Mouse (Mus musculus): ENCODE measurements around the gene Fam84b. TPM values are rescaled to one million over a fixed set of nuclear protein-coding genes. Genes with fewer than 3 reads are reported as not detected.
"Not testable (repeated sequence)": the region's sequence is repeated elsewhere in the genome, so short reads cannot be mapped to it uniquely, and the experiment has no call there.

Fam84b gene
- polyA plus RNA-seq, 1 experiment: 8.1 TPM

GRCm38 (mm10) chr15:60845886-60846285 lies 7.7 kb downstream of the Fam84b start:
- no peaks in the 10 kb centered on the region for H3K36me3 ChIP-seq (ENCODE audit: control insufficient read depth, insufficient read depth, low read length, poor library complexity, severe bottlenecking)
- H3K9me3 ChIP-seq (replicated peaks; ENCODE audit: control insufficient read depth, insufficient read depth, low read length, poor library complexity, severe bottlenecking): no peaks in the 10 kb centered on the region
- no peaks in the 10 kb centered on the region for H3K4me1 ChIP-seq (ENCODE audit: control insufficient read depth, insufficient read depth, low read length)
- no peaks in the 10 kb centered on the region for H3K27me3 ChIP-seq (ENCODE audit: control insufficient read depth, insufficient read depth, low read length, poor library complexity, severe bottlenecking)
- TF ChIP-seq EP300 (IDR thresholded peaks at IDR 0.05; ENCODE audit: insufficient read depth, low read depth, low read length) (no peak), POLR2A (IDR thresholded peaks at IDR 0.05; ENCODE audit: insufficient read depth, low read length) (no peak), CTCF (IDR thresholded peaks at IDR 0.05; ENCODE audit: low read depth, low read length) (no peak)
- no peak overlapping the region for H3K4me3 ChIP-seq (ENCODE audit: low read depth, low read length)
- H3K9ac ChIP-seq (ENCODE audit: low read depth, poor library complexity, severe bottlenecking): no peak overlapping the region
- H3K27ac ChIP-seq (ENCODE audit: insufficient read depth, low read length): no peak overlapping the region

GRCm38 (mm10) chr15:60841785-60842184 lies 11.8 kb downstream of the Fam84b start:
- TF ChIP-seq POLR2A (IDR thresholded peaks at IDR 0.05; ENCODE audit: insufficient read depth, low read length) (no peak), CTCF (IDR thresholded peaks at IDR 0.05; ENCODE audit: low read depth, low read length) (no peak), EP300 (IDR thresholded peaks at IDR 0.05; ENCODE audit: insufficient read depth, low read depth, low read length) (no peak)
- H3K4me3 ChIP-seq (ENCODE audit: low read depth, low read length): no peak overlapping the region
- no peak overlapping the region for H3K27ac ChIP-seq (ENCODE audit: insufficient read depth, low read length)
- no peaks in the 10 kb centered on the region for H3K36me3 ChIP-seq (ENCODE audit: control insufficient read depth, insufficient read depth, low read length, poor library complexity, severe bottlenecking)
- no peaks in the 10 kb centered on the region for H3K9me3 ChIP-seq (replicated peaks; ENCODE audit: control insufficient read depth, insufficient read depth, low read length, poor library complexity, severe bottlenecking)
- no peak overlapping the region for H3K9ac ChIP-seq (ENCODE audit: low read depth, poor library complexity, severe bottlenecking)
- H3K4me1 ChIP-seq (ENCODE audit: control insufficient read depth, insufficient read depth, low read length): peaks cover 3% of the 10 kb centered on the region
- H3K27me3 ChIP-seq (ENCODE audit: control insufficient read depth, insufficient read depth, low read length, poor library complexity, severe bottlenecking): peaks cover 2% of the 10 kb centered on the region; the same call in 1 of the 2 replicates

GRCm38 (mm10) chr15:60841312-60841711 lies 12.3 kb downstream of the Fam84b start:
- not testable (repeated sequence) for H3K4me3 ChIP-seq (ENCODE audit: low read depth, low read length); H3K27ac ChIP-seq (ENCODE audit: insufficient read depth, low read length); H3K36me3 ChIP-seq (ENCODE audit: control insufficient read depth, insufficient read depth, low read length, poor library complexity, severe bottlenecking); H3K9me3 ChIP-seq (replicated peaks; ENCODE audit: control insufficient read depth, insufficient read depth, low read length, poor library complexity, severe bottlenecking); H3K27me3 ChIP-seq (ENCODE audit: control insufficient read depth, insufficient read depth, low read length, poor library complexity, severe bottlenecking); H3K9ac ChIP-seq (ENCODE audit: low read depth, poor library complexity, severe bottlenecking); H3K4me1 ChIP-seq (ENCODE audit: control insufficient read depth, insufficient read depth, low read length)

- Histone ChIP-seq H3K4me1 (ENCODE audit: control insufficient read depth, insufficient read depth, low read length) (peaks cover 3% of the 10 kb centered on the region), H3K27me3 (ENCODE audit: control insufficient read depth, insufficient read depth, low read length, poor library complexity, severe bottlenecking) (peaks cover 2% of the 10 kb centered on the region; the same call in 1 of the 2 replicates), H3K36me3 (ENCODE audit: control insufficient read depth, insufficient read depth, low read length, poor library complexity, severe bottlenecking) (no peaks in the 10 kb centered on the region), H3K27ac (ENCODE audit: insufficient read depth, low read length) (peak overlapping the region; percentile 39; the same call in 1 of the 2 replicates), H3K4me3 (ENCODE audit: low read depth, low read length) (no peak overlapping the region), H3K9ac (ENCODE audit: low read depth, poor library complexity, severe bottlenecking) (no peak overlapping the region), H3K9me3 (replicated peaks; ENCODE audit: control insufficient read depth, insufficient read depth, low read length, poor library complexity, severe bottlenecking) (no peaks in the 10 kb centered on the region)
- TF ChIP-seq EP300 (IDR thresholded peaks at IDR 0.05; ENCODE audit: insufficient read depth, low read depth, low read length) (no peak), CTCF (IDR thresholded peaks at IDR 0.05; ENCODE audit: low read depth, low read length) (no peak), POLR2A (IDR thresholded peaks at IDR 0.05; ENCODE audit: insufficient read depth, low read length) (no peak)
Observed at GRCm38 (mm10) chr15:60840296-60840670, 13.3 kb downstream of the Fam84b start.

- Histone ChIP-seq H3K27me3 (ENCODE audit: control insufficient read depth, insufficient read depth, low read length, poor library complexity, severe bottlenecking) (peaks cover 4% of the 10 kb centered on the region), H3K9me3 (replicated peaks; ENCODE audit: control insufficient read depth, insufficient read depth, low read length, poor library complexity, severe bottlenecking) (no peaks in the 10 kb centered on the region), H3K4me3 (ENCODE audit: low read depth, low read length) (no peak overlapping the region), H3K9ac (ENCODE audit: low read depth, poor library complexity, severe bottlenecking) (no peak overlapping the region), H3K36me3 (ENCODE audit: control insufficient read depth, insufficient read depth, low read length, poor library complexity, severe bottlenecking) (no peaks in the 10 kb centered on the region), H3K4me1 (ENCODE audit: control insufficient read depth, insufficient read depth, low read length) (peaks cover 3% of the 10 kb centered on the region), H3K27ac (ENCODE audit: insufficient read depth, low read length) (peak overlapping the region; percentile 39; the same call in 1 of the 2 replicates)
- TF ChIP-seq POLR2A (IDR thresholded peaks at IDR 0.05; ENCODE audit: insufficient read depth, low read length): no peak
- no peak for TF ChIP-seq EP300 (IDR thresholded peaks at IDR 0.05; ENCODE audit: insufficient read depth, low read depth, low read length)
- no peak for TF ChIP-seq CTCF (IDR thresholded peaks at IDR 0.05; ENCODE audit: low read depth, low read length)
Observed at GRCm38 (mm10) chr15:60839539-60840295, 13.9 kb downstream of the Fam84b start.

- H3K4me1 ChIP-seq (ENCODE audit: control insufficient read depth, insufficient read depth, low read length): peaks cover 3% of the 10 kb centered on the region
- H3K4me3 ChIP-seq (ENCODE audit: low read depth, low read length): no peak overlapping the region
- peaks cover 4% of the 10 kb centered on the region for H3K27me3 ChIP-seq (ENCODE audit: control insufficient read depth, insufficient read depth, low read length, poor library complexity, severe bottlenecking)
- TF ChIP-seq POLR2A (IDR thresholded peaks at IDR 0.05; ENCODE audit: insufficient read depth, low read length) (no peak), EP300 (IDR thresholded peaks at IDR 0.05; ENCODE audit: insufficient read depth, low read depth, low read length) (no peak), CTCF (IDR thresholded peaks at IDR 0.05; ENCODE audit: low read depth, low read length) (no peak)
- no peak overlapping the region for H3K27ac ChIP-seq (ENCODE audit: insufficient read depth, low read length)
- H3K36me3 ChIP-seq (ENCODE audit: control insufficient read depth, insufficient read depth, low read length, poor library complexity, severe bottlenecking): no peaks in the 10 kb centered on the region
- H3K9me3 ChIP-seq (replicated peaks; ENCODE audit: control insufficient read depth, insufficient read depth, low read length, poor library complexity, severe bottlenecking): no peaks in the 10 kb centered on the region
- H3K9ac ChIP-seq (ENCODE audit: low read depth, poor library complexity, severe bottlenecking): no peak overlapping the region
Observed at GRCm38 (mm10) chr15:60838135-60838534, 15.4 kb downstream of the Fam84b start.

All from ES-Bruce4 (cell line).